Mouse (Mus musculus): ENCODE results near the gene Gm49661.

The Gm49661 gene

DNA sequence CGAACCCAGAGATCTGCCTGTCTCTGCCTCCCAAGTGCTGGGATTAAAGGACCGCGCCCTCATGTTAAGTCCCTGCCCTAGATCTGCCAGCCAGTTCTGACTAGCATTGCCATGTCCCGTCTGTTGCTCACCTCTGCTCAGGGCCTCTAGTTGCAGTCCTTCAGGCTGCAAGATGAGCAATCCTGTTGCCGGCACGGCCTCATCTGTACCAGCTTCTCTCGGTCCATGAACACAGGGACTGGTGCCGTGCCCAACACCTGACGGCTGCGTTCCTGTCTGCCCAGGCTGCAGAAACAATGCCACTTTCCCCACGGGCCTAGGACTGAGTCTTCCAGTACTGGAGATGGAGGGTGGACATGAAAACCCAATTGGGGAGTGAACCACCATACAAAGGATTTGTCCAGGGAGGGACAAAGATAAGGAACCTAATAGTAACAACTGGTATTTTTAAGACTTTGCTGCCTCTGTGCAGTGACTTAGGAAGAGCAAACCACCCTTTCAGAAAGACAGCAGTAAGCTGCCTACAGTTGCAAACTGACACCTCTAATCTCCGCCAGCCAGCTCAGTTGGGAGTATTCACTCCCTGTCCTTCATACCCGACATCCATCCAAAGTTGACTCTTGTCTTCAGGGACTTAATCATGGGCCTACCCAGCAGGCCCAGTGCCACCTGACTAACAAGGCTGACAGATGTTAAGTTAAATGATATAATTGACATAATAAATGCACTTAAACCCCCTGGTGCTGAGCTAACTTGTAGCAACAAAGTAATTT is 1.5 kb downstream of the Gm49661 start:
- DNase-seq (ENCODE audit: low read depth, low spot score) = no peak

DNA sequence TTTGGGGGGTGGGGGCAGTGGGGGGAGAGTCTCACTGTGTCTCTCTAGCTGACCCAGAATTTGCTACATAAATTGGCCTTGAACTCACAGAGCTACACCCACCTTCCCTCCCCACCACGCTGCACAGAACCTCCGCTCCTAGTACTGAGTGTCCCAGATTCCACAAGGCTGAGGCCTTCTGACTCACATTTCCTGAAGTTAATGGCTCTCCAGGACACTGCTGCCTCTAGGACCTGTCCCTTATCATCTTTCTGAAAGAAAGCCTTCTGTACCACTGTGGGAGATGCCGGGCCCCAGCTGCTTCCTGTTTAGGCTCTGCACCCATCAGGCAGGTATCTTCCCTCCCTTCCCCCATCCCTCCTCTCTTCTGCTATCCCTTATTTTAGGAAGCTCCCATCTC is 2.6 kb downstream of the Gm49661 start:
- no peak for DNase-seq (ENCODE audit: low read depth, low spot score)

DNA sequence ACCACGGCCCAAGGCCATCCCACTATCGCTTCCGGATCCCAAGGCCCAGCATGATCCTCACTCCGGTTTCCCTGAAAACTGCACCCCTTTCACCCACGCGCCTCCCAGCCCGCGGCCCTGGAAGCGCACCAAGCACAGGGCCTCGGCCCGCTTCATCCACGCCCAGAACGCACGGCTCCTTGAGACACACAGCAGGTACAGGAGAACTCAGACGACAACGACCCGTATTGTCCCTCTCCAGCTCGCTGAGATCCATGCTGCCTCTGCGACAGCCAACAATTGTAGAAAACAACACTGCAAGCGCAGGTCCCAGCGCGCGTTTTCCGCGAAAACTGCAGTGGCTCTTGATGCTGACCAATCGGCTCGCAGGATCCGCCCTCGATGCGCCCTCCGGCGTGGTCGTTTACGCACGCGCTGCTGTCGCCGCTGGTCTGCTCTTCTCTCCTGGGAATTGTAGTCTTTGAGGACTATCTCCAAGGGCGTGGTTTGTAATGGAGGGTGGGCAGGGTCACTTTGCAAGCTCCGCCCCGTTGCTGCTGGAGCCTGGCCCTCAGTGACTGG is 3.4 kb downstream of the Gm49661 start:
- DNase-seq (ENCODE audit: low read depth, low spot score) = peak; percentile 97

DNA sequence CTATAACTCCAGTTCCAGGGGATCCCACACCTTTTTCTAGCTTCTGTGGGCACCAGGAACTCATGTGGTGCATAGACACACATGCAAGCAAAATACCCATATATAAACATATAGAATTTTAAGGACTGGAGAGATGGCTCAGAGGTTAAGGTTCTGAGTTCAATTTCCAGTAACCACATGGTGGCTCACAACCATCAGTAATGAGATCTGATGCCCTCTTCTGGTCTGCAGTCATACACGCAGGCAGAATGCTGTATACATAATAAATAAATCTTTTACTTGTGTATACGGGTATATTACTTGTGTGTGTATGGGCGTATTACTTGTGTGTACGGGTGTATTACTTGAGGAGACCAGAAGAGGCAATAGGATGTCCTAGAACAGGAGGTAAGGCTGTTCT is 5.3 kb downstream of the Gm49661 start:
- no peak for DNase-seq (ENCODE audit: low read depth, low spot score)

DNA sequence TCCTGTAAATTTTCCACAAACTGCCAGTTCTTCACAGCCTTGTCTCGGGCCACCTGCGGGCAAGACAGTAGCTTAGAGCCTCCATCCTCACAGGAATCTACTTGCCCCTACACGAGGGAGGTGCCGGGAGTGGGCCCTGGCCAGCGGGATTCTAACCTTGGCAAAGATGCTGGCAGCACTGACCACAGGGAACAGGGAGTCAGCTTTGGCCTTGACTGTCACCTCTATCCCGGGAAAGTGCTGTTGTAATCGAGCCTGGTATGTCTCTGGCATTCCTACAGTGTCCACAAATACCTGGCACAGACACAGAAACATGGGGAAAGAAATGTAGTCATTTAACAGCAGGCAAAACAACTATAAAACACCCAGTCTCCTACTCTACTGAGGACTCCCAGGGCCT is 9.4 kb downstream of the Gm49661 start:
- DNase-seq (ENCODE audit: low read depth, low spot score) = no peak

DNA sequence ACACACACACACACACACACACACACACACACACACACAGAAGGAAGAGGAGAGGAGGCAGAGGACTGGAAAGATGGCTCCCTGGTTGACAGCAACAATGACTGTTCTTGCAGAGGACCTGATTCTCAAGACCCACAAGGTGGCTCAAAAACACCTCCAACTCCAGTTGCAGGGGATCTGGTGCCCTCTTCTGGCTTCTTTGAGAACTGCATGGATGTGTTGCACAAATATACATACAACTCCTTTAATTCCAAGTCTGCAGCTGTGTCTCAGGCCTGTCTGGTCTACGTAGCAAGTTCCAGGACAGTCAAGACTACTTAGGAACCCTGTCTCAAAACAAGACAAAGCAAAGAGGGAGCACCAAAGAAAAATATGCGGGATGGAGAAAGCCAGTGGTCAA is 12.5 kb downstream of the Gm49661 start:
- no peak for DNase-seq (ENCODE audit: low read depth, low spot score)

DNA sequence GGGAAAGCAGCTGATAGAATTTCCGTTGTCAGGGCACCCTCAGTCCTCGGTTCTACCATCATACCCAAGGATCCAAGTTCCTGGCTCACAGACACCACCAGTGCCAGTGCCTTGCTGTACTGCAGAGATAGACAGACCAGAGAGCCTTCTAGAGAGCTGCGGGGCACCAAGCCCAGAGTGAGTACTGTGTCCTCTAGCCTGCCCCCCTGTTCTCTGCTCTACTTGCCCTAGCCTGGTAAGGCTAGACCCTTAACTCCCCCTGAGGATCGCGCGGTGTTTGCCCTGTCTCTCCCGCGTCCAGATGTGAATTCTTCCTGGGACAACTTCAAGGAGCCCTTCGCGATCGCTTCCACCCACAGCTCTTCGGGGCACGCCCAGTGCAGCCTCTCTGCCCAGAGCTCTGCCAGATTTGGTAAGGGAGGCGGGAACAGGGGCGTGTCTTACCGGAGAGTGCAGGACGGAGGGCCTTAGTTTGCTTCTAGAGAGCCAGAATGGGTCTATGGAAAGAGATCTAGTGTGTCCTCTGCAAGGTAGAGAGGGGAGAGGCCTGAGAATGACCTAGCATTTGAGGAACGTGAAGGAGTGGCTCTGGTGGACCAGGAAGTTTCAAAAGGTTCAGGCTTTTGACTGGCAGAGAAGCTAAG is 16.5 kb downstream of the Gm49661 start:
- no peak for DNase-seq (ENCODE audit: low read depth, low spot score)

DNA sequence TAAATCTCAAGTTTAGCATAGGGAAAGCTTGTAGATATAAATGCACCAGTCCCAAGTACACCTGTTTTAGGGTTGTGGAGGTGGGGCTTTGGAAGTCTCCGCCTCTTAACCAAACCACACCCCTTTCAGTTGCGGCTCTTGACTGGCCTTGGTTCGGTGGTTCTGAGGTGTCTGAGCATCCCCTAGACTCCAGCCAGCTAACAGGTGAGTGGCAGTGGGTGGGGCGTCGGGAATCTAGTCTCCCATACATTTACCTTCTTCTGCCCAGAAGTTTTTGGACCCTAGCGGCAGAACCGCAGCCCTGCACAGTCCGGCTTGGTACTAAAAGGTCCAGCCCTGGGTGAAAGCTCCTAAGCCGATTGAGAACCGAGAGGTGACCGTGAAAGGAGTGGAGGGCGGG is 19.5 kb downstream of the Gm49661 start:
- no peak for DNase-seq (ENCODE audit: low read depth, low spot score)

DNA sequence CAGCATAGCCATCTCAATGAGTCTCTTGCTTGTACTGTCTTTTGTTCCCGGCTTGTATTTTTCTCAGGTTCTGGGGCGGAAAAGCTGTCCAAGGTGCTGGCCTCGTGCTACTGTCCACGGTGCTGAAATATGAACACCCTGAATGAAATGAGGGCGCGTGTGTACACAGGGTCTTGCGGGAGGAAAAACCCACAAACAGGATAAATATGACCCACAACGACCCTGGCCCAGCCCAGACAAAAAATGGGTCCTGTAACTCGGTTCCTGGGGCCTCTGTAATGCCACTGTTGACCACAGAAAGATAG is 22.0 kb downstream of the Gm49661 start:
- no peak for DNase-seq (ENCODE audit: low read depth, low spot score)

DNA sequence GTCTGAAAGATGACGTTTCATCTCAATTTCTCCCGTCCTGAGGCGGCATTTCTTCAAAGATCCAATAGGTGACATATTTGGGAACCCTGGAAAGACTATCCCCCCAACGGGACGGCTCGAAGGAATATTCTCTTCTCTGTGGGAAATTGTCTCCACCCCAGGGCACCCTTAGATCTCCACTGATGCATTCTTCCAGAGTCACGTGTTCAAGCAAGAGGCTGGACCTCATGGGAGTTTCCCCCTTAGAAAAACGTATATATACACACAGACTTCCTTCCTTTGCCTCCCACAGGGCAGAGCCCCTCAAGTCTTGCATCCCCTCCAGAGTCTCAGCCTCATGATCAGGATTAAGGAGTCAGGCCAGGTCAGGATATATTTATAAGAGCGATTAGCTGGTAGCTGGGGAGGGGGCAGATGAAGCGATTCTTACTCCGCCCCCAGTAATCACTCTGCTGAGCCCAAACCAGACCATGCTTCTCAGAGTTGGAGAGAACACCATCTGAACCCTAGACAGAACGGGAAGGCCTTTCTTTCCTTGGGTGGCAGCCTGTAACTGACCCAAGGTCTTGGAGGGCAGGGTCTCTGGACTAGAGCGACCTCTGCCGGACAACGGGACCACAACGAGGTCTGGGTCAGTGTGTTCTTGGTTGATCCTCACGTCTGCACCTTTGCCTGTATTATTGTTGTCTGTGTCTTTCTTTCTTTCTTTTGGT is 22.5 kb downstream of the Gm49661 start, which contains the start of gene Rtbdn:
Rtbdn (plus strand) TSS at position 464 of the 713 bp plus-strand sequence.
- DNase-seq (ENCODE audit: low read depth, low spot score) = no peak

DNA sequence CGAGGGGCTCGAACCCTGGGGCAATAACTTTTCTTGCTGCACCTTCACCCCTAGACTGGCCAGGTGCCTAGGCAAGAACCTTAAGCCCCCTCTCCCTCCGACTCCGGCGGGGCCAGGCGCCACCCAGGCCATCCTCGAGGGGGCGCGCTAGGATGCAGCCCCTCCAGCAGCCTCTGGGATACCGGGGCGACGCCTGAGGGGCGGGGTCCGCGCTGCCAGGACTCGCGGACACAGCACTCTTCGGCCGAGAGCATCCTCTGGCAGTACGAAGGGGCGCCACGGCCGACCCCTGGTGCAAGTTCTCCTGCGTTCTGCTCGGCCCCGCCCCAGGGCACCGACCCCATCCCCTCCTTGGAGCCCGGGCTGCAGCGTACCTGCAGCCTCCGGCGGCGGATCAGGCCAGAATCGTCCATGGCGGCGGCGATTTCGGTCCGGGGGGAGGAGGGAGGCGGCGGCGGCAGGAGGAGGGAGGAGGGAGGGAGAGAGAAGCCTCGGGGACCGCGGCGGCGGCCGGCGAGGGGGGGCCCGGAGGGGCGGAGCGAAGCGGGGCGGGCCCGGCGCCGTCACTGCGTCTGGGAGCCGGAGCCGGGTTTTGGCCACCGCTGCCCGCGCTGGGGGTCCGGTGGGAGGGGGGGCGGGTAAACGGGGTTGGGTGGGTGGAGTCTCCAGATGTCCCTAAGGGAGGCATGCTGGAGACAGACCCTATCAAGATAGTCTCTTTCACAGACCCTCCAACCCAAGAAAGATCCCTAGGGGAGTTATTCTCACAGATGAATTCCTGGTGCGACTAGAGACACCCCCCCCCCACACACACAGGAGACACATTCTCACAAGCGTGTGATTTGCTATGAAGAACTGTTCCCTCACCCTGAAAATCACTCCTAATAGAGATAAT is 23.4 kb downstream of the Gm49661 start:
- no peak for DNase-seq (ENCODE audit: low read depth, low spot score)

DNA sequence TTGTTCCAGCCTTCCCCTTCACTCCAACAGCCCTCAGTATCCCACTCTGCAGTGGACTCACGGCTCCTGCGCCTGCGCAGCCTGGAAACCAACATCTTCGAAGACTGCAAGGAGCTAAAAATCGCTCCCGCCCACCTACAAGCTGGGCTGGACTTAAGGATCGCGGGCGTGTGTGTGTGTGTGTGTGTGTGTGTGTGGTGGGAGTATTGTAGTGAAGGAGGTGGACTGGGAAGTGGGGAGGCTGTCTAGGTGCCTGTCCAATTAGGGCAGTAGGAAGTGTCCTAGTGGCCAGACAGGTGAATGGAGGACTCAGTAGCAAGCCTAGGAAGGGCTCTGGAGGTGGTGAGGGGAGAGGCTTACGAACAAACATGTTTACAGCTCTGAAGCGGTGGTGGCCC is 24.0 kb downstream of the Gm49661 start:
- no peak for DNase-seq (ENCODE audit: low read depth, low spot score)

DNA sequence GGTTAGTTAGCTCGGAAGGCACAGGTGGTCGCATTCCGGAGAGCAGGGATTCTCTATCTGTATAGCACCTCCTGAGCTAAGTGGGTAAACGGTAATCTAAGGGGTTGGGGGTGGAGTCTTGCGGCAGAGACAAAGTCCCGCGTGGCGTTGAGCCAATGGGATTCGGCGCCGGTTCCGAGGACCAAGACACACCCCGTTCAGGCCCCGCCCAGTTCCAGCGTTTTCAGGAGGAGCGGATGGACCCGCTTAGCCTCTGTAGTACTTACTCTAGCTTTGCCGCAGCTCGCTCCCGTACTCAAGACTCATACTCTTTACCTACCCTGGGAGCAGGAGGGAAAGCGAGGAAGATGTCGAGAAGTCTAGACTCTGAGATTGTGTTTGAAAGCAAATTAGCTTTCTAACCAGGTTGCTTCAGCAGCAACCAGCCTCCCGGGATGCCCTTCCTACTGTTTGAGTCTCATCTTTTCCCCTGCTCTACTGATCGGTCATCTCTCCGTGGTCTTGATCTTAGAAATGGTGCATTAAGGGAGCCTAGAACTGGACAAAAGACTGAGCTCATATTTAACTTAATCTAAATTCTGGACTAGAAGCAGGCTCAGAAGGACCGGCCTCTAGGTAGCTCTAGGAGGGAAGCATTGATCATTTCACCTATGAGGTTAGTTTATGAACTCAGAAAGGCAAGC is 24.6 kb downstream of the Gm49661 start:
- DNase-seq (ENCODE audit: low read depth, low spot score) = no peak

DNA sequence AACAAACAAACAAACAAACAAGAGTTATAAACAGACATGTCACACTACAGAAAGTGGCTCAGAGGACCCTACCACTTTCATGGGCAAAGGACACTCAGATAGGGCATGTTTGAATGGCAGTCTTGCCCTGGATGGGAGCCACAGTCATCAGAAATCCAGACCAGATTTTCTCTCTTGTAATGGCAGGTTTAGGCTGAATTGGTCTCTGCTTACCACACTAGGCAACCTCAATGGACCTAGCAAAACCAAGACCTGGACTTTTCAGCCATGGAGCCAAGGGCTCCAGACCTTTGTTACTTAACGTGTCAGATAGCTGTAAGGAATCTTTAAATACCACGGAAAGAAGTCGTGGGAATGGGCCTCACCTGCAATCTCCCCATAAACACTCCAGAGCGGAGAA is 25.5 kb downstream of the Gm49661 start:
- no peak for DNase-seq (ENCODE audit: low read depth, low spot score)

DNA sequence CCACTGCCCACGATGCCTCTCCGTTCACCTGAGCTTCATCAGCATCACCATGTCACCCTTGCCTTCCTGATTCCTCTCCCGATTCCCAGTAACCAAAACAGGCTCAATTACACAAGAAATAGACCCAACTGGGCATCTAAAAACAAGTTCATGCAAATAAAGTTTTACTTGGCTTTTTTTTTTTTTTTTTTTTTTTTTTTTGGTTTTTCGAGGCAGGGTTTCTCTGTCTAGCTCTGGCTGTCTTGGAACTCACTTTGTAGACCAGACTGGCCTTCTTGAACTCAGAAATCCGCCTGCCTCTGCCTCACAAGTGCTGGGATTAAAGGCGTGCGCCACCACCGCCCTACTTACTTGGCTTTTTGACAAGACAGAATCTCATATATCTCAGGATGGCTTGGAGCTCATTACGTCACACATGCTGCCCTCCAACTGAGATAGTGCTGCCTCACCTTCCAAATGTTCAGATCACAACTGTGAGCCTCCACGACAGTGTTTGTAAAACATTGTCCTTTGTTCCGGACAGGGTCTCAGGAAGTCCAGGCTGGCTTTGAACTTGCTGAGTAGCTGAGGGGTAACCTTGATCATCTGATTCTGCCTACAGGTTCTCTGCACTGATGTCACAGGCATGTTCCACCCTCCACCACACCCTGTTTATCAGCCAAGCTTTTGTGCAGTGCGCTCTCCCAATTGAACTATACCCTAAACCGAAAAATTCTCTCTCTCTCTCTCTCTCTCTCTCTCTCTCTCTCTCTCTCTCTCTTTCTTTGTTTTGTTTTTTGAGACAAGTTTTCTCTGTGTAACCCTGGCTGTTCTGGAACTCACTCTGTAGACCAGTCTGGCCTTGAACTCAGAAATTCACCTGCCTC is 31.4 kb downstream of the Gm49661 start:
- no peak for DNase-seq (ENCODE audit: low read depth, low spot score)

DNA sequence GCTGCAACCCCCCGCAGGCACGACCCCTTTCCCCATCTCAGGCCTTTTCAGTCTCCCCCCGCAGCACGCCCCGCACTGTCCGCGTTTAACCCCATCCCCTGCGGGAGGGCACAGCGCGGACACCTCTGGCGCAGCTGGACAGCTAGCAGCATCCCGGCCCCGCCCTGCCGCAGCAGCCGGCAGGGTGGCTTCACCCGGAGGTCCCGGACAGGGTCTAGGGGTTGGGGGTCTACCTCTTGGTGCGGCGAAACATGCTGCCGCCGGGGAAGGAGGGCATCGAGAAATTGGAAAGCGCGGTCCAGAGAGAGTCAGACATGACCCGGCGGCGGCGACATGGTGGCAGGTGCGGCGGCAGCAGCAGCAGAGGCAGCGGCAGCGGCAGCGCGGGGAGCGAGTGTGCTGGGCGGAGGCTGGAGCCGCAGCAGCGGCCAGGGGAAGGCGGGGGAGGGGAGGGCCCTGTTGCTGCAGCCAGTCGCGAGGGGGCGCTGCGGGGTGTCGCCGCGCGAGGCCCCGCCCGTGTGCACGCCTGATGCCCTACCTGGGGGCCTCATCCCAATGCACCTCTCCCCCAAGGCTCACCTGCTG is 32.2 kb downstream of the Gm49661 start, which contains the start of gene Mast1:
Mast1 (minus strand) TSS at position 398 of the 585 bp plus-strand sequence.
- DNase-seq (ENCODE audit: low read depth, low spot score) = no peak

DNA sequence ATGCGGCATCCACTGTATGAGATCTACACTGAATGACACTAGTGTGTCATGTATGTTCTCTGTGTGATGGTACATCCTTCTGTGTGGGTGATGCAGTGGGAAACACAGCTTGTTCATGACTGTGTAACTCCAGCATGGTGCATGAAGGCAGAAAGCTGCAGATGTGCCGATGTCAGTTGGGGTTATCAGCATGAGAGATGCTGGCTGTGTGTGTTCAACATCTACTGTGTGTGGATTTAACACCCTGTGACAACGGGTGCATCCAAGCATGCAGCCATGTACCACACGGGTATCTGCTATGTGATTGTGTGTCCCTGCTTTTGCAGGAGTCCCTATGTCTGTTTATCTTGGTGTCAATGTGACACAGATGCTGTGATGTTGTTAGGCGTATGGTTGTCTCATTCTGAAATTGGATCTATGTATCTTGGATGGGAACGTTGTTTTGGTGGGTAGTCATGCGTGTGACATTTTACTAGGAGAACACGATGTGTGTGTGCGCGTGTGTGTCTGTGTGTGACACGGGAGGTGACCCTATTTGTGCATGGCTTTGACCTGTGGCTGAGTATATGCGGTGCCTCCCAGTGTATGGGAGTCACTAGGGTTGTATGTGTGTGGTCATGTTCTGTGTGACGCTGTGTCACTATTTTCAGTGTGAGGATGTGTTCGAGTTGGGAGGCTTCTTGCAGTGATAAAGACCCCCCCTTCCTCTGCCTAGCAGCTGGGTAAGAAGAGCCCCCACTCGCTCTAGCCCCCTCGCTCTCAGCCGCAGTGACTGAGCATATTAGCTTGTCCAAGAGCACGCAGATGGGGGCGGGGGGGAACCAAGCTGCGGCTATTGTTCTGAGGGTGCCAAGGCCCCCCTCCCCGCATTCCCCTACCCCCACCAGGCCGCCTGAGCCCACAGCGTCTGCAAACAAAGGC is 32.9 kb downstream of the Gm49661 start:
- no peak for DNase-seq (ENCODE audit: low read depth, low spot score)

DNA sequence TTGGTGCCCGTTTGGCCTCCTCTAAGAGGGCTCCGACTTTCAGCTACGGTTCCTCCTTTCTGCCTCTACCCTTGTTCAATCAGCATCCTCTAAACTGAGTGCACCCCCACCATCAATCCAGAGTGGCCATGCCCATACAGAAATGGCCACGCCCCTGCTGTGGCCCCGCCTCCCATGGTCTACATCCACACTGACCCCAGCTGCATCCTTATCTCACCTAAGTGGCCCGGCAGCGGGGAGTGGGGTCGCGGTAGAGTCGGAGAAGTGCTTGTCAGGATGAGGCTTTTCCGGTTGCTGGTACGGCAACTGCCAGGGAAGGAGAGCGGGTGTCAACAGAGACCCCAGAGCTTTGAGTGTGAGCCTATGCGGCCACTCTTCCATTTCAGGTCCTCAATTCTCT is 33.7 kb downstream of the Gm49661 start:
- DNase-seq (ENCODE audit: low read depth, low spot score) = no peak

All from skeletal muscle tissue, adult 2 months (tissue).